Mouse (Mus musculus) left cerebral cortex, postnatal 36 days (tissue): ENCODE measurements around the gene Macrod2. TPM values are rescaled to one million over a fixed set of nuclear protein-coding genes. Genes with fewer than 3 reads are reported as not detected.

Experiments
- DNase-seq, 2 experiments: peaks; one replicate each; pipeline ENCODE4 v3.0.0; 2021 to 2022; ENCODE audit warnings: low spot score in 2 of 2, mixed read lengths in 1 of 2
- intact Hi-C: fragments of 180-260 bp; cut with DNase I; formaldehyde crosslinking; loops from one replicate; pipeline ENCODE4 v1.15.1; 2025
- total RNA-seq, 2 experiments: library from RNA; stranded (reverse); gene quantifications; 2 replicates each; pipeline ENCODE4 v1.2.3; 2021

Gene Macrod2
- total RNA-seq, 2 experiments from 2014 or later = 47.2 to 55.6 TPM

GRCm38 (mm10) chr2:141830496-141830895 lies 1435.4 kb downstream of the Macrod2 start:
- intact Hi-C loops = no loop called here
- no peak for DNase-seq

- intact Hi-C loops = no loop called here
- DNase-seq = no peak
These were observed 1436.4 kb downstream of the Macrod2 start for GRCm38 (mm10) chr2:141831515-141831914.

- no peak for DNase-seq
- intact Hi-C loops = no loop called here
These were observed 1439.2 kb downstream of the Macrod2 start for GRCm38 (mm10) chr2:141834156-141834782.

- peak; percentile 21 to 30 for DNase-seq
- intact Hi-C loops = no loop called here
These were observed 1449.5 kb downstream of the Macrod2 start for GRCm38 (mm10) chr2:141844408-141845175.

- DNase-seq = no peak
These were observed 1464.1 kb downstream of the Macrod2 start for GRCm38 (mm10) chr2:141859220-141859619.

GRCm38 (mm10) chr2:141861679-141862268 lies 1466.7 kb downstream of the Macrod2 start:
- no peak for DNase-seq
- intact Hi-C loops = no loop called here

More at GRCm38 (mm10) chr2:141859220-141859619, 1464.1 kb downstream of the Macrod2 start:
- intact Hi-C loops = no loop called here

GRCm38 (mm10) chr2:141862531-141863265 lies 1467.6 kb downstream of the Macrod2 start:
- DNase-seq = no peak
- intact Hi-C loops = no loop called here

GRCm38 (mm10) chr2:141863628-141864165 lies 1468.6 kb downstream of the Macrod2 start:
- intact Hi-C loops = no loop called here

GRCm38 (mm10) chr2:141870930-141871329 lies 1475.8 kb downstream of the Macrod2 start:
- intact Hi-C loops = no loop called here
- no peak for DNase-seq

More at GRCm38 (mm10) chr2:141863628-141864165, 1468.6 kb downstream of the Macrod2 start:
- DNase-seq = no peak

GRCm38 (mm10) chr2:141876155-141876851 lies 1481.2 kb downstream of the Macrod2 start:
- peak; percentile 21 to 45 for DNase-seq
- intact Hi-C loops = no loop called here

GRCm38 (mm10) chr2:141876958-141877357 lies 1481.8 kb downstream of the Macrod2 start:
- DNase-seq = no peak
- intact Hi-C loops = no loop called here

- no peak for DNase-seq
- intact Hi-C loops = no loop called here
These were observed 1483.4 kb downstream of the Macrod2 start for GRCm38 (mm10) chr2:141878473-141878872.

GRCm38 (mm10) chr2:141879711-141880110 lies 1484.6 kb downstream of the Macrod2 start:
- DNase-seq = no peak
- intact Hi-C loops = no loop called here

GRCm38 (mm10) chr2:141886694-141887474 lies 1491.8 kb downstream of the Macrod2 start:
- intact Hi-C loops = no loop called here

GRCm38 (mm10) chr2:141889497-141889896 lies 1494.4 kb downstream of the Macrod2 start:
- no peak for DNase-seq
- intact Hi-C loops = no loop called here

More at GRCm38 (mm10) chr2:141886694-141887474, 1491.8 kb downstream of the Macrod2 start:
- no peak for DNase-seq

- no peak for DNase-seq
- intact Hi-C loops = no loop called here
These were observed 1502.8 kb downstream of the Macrod2 start for GRCm38 (mm10) chr2:141897951-141898350.

- intact Hi-C loops = no loop called here
- DNase-seq = no peak
These were observed 1516.8 kb downstream of the Macrod2 start for GRCm38 (mm10) chr2:141911831-141912447.

- DNase-seq = no peak
- intact Hi-C loops = no loop called here
These were observed 1518.4 kb downstream of the Macrod2 start for GRCm38 (mm10) chr2:141913486-141913885.
